In genomic region chrX:74135263-74135662, GRCm38 (mm10) we compare ENCODE assay signal across 7 mouse cellular contexts. TPM values are rescaled to one million over a fixed set of nuclear protein-coding genes. Genes with fewer than 3 reads are reported as not detected.
DNase-seq lines count a peak whose midpoint lies in the region; ATAC-seq and TF ChIP-seq lines count a peak whose summit lies in the region.
"Not testable (repeated sequence)": the region's sequence is repeated elsewhere in the genome, so short reads cannot be mapped to it uniquely, and the experiment has no call there.

Mecp2 (minus strand) TSS chrX:74135363.

- H3K4me3 ChIP-seq in forebrain, embryonic 10.5 days; hindbrain, embryonic 10.5 days; liver, embryonic 11.5 days (ENCODE audit: low read depth, low read length); midbrain, postnatal 0 days (ENCODE audit: low read depth, low read length): not testable (repeated sequence)

- peaks cover 22% of the 10 kb centered on the region; the same call in 1 of the 2 replicates for H3K27me3 ChIP-seq in forebrain, embryonic 10.5 days (ENCODE audit: poor library complexity, severe bottlenecking)
- not testable (repeated sequence) for H3K27me3 ChIP-seq in hindbrain, embryonic 10.5 days (ENCODE audit: insufficient read depth, poor library complexity, severe bottlenecking); liver, embryonic 11.5 days (replicated peaks; ENCODE audit: control insufficient read depth, insufficient read depth, low read length); midbrain, postnatal 0 days (ENCODE audit: insufficient read depth, low read length)

- H3K4me1 ChIP-seq in forebrain, embryonic 10.5 days; hindbrain, embryonic 10.5 days (replicated peaks); liver, embryonic 11.5 days (replicated peaks; ENCODE audit: control insufficient read depth, insufficient read depth, low read length); midbrain, postnatal 0 days (ENCODE audit: insufficient read depth, low read length): not testable (repeated sequence)

- ATAC-seq in granulocyte monocyte progenitor cell, adult 5-6 weeks (replicated peaks; ENCODE audit: poor library complexity, severe bottlenecking); liver, embryonic 11.5 days (replicated peaks; ENCODE audit: low FRiP score); midbrain, postnatal 0 days (ENCODE audit: low FRiP score): not testable (repeated sequence)

- not testable (repeated sequence) for H3K36me3 ChIP-seq in forebrain, embryonic 10.5 days (replicated peaks); hindbrain, embryonic 10.5 days; liver, embryonic 11.5 days (ENCODE audit: control insufficient read depth, insufficient read depth, low read length); midbrain, postnatal 0 days (ENCODE audit: insufficient read depth, low read length)

- 32% methylated on average over 1 of the region's 1 CpGs for WGBS in forebrain, embryonic 10.5 days
- 42% methylated on average over 1 of the region's 1 CpGs for WGBS in hindbrain, embryonic 10.5 days
- 33% methylated on average over 1 of the region's 1 CpGs for WGBS in liver, embryonic 11.5 days
- 21% methylated on average over 1 of the region's 1 CpGs for WGBS in midbrain, postnatal 0 days

- not testable (repeated sequence) for H3K9me3 ChIP-seq in forebrain, embryonic 10.5 days; hindbrain, embryonic 10.5 days; liver, embryonic 11.5 days (ENCODE audit: control insufficient read depth, low read length); midbrain, postnatal 0 days (ENCODE audit: low read length)

- H3K9ac ChIP-seq in liver, embryonic 11.5 days (ENCODE audit: low read depth, low read length); midbrain, postnatal 0 days (replicated peaks; ENCODE audit: low read length, poor library complexity, severe bottlenecking): not testable (repeated sequence)

- DNase-seq in adrenal gland, postnatal 36 days; forebrain, embryonic 10.5 days (ENCODE audit: extremely low spot score, low spot score); hindbrain, embryonic 10.5 days (ENCODE audit: low spot score); layer of hippocampus, postnatal 10 days (ENCODE audit: low spot score in 2 of 2); liver, embryonic 11.5 days (ENCODE audit: low spot score); midbrain, postnatal 0 days (ENCODE audit: low spot score): not testable (repeated sequence)

- not testable (repeated sequence) for TF ChIP-seq CTCF in midbrain, postnatal 0 days (IDR thresholded peaks at IDR 0.05)

- H3K4me2 ChIP-seq in liver, embryonic 11.5 days; midbrain, postnatal 0 days (ENCODE audit: low read depth, low read length, poor library complexity, severe bottlenecking): not testable (repeated sequence)

- H3K27ac ChIP-seq in forebrain, embryonic 10.5 days; hindbrain, embryonic 10.5 days; liver, embryonic 11.5 days (ENCODE audit: low read depth, low read length); midbrain, postnatal 0 days (ENCODE audit: low read depth, low read length): not testable (repeated sequence)

RNA-seq across cellular contexts. Expression of gene Mecp2, which starts in this region (rescaled TPM):
- 10 to 100 TPM; 35.1 to 38.4 TPM for total RNA-seq in adrenal gland, postnatal 36 days (2021)
- 13.7 and 14.4 TPM in 2 replicates for polyA plus RNA-seq in forebrain, embryonic 10.5 days (2016; fragmentation: Nextera tagmentation; extraction: Ambion mirVana)
- 19.9 and 22.6 TPM in 2 replicates for total RNA-seq in granulocyte monocyte progenitor cell, adult 5-6 weeks (2014; fragmentation: Nextera tagmentation)
- 11.6 and 14.6 TPM in 2 replicates for total RNA-seq in granulocyte monocyte progenitor cell, adult 5-6 weeks (2017)
- polyA plus RNA-seq in hindbrain, embryonic 10.5 days (2016; fragmentation: Nextera tagmentation; extraction: Ambion mirVana): 15.3 and 15.4 TPM in 2 replicates
- 10 to 100 TPM; 74.3 to 75.1 TPM for total RNA-seq in layer of hippocampus, postnatal 10 days (2021)
- 10.5 and 11.8 TPM in 2 replicates for polyA plus RNA-seq in liver, embryonic 11.5 days (2014; fragmentation: Nextera tagmentation; extraction: Ambion mirVana)
- total RNA-seq in midbrain, postnatal 0 days (2014; rRNA removed): 84.7 and 100 TPM in 2 replicates
- polyA plus RNA-seq in midbrain, postnatal 0 days (2015; fragmentation: Nextera tagmentation; extraction: Ambion mirVana): 10.6 and 12.3 TPM in 2 replicates
